Mouse (Mus musculus): ENCODE results near the gene Cuedc2.

GRCm38 (mm10) chr19:46349550-46349949 is 11.0 kb upstream of the Cuedc2 start:
- TF ChIP-seq MAFK (IDR thresholded peaks at IDR 0.05; ENCODE audit: insufficient read depth, low read depth, low read length) (no peak), ZC3H11A (IDR thresholded peaks at IDR 0.05; ENCODE audit: borderline replicate concordance, low read depth, low read length) (no peak)
